Mouse (Mus musculus) stomach, postnatal 0 days (tissue): Measurements from ENCODE around the gene Fam49a.

Experiments used
- CTCF ChIP-seq: IDR thresholded peaks from 2 replicates; pipeline ENCODE4 v1.5.1; 2016; ENCODE audit warnings: antibody characterized with exemption, low read depth, mild to moderate bottlenecking, moderate library complexity
- EP300 ChIP-seq: optimal IDR thresholded peaks from 2 replicates; pipeline ENCODE3; 2016; ENCODE audit warnings: antibody characterized with exemption

- TF ChIP-seq CTCF: no peak
- no peak for TF ChIP-seq EP300
These were observed 127.3 kb downstream of the Fam49a start for GRCm38 (mm10) chr12:12389271-12389670.
